Mouse (Mus musculus): ENCODE data around the gene Cntnap3. TPM values are rescaled to one million over a fixed set of nuclear protein-coding genes. Genes with fewer than 3 reads are reported as not detected.
"Not testable (repeated sequence)": the region's sequence is repeated elsewhere in the genome, so short reads cannot be mapped to it uniquely, and the experiment has no call there.

The Cntnap3 gene
- 1.4 and 4.9 TPM in 2 replicates for total RNA-seq (2014; rRNA removed)
- polyA plus RNA-seq (2015; fragmentation: Nextera tagmentation; extraction: Ambion mirVana) = 0.93 and 1.2 TPM in 2 replicates

DNA sequence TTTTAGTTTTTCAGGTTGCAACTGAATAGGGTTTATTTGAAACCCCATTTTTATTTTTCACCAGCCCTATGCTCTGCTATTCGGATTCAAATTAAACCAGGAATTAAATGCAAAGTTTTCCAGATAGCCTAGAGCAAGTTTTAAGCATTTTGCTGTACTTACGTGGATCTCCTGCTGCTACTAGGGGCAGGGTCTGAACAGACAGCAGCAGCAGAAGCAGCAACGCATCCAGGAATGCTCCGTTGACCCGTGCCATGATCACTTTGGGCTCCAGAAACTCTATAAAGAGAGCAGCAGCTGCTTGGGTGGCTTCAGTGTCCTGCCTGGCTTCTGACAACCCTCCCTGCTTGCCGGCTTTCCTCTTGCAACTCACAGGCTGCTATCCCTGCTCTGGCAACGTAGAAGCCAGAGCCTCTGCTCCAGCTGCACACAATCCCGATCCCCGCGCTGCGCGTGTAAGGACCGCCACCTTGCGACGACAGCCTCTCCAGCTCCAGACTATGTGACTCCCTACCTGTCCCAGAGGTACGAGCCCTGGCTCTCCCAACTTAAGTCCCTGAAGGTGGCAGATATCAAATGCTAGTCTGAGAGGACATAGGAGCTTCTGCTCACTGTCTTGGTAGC, at the start of gene Cntnap3:
Gene Cntnap3 (minus strand): TSS at position 371 of the 624 bp plus-strand sequence.
- Histone ChIP-seq H3K4me2 (ENCODE audit: low read depth, low read length) (peak within 1 kb of the TSS; percentile 53), H3K9ac (replicated peaks; ENCODE audit: low read length) (peak within 1 kb of the TSS; percentile 43; the same call in 1 of the 2 replicates), H3K27ac (no peak within 1 kb of the TSS), H3K4me1 (ENCODE audit: insufficient read depth, low read length) (no peaks in the 10 kb centered on the region), H3K4me3 (ENCODE audit: low read length) (peak within 1 kb of the TSS; percentile 26), H3K27me3 (ENCODE audit: insufficient read depth, low read length) (no peaks in the 10 kb centered on the region), H3K36me3 (ENCODE audit: insufficient read depth, low read length) (no peaks in the 10 kb centered on the region), H3K9me3 (ENCODE audit: low read length) (no peaks in the 10 kb centered on the region)
- ATAC-seq (peak; percentile 96), DNase-seq (ENCODE audit: low spot score) (peak; percentile 80)
- WGBS = 8% methylated on average over 16 of the region's 16 CpGs
- TF ChIP-seq CTCF (IDR thresholded peaks at IDR 0.05; ENCODE audit: low read depth) = peak; percentile 84

GRCm38 (mm10) chr13:64917191-64917590, 13.4 kb upstream of the Cntnap3 start, which contains the start of gene Spata31:
Gene Spata31, plus strand, starts transcription at chr13:64917406.
- Histone ChIP-seq H3K27ac (no peak within 1 kb of the TSS), H3K36me3 (ENCODE audit: insufficient read depth, low read length) (no peaks in the 10 kb centered on the region), H3K9ac (replicated peaks; ENCODE audit: low read length) (no peak within 1 kb of the TSS), H3K27me3 (ENCODE audit: insufficient read depth, low read length) (no peaks in the 10 kb centered on the region), H3K4me3 (ENCODE audit: low read length) (no peak within 1 kb of the TSS), H3K9me3 (ENCODE audit: low read length) (no peaks in the 10 kb centered on the region), H3K4me2 (ENCODE audit: low read depth, low read length) (no peak within 1 kb of the TSS), H3K4me1 (ENCODE audit: insufficient read depth, low read length) (no peaks in the 10 kb centered on the region)
- 63% methylated on average over 1 of the region's 1 CpGs for WGBS
- no peak for TF ChIP-seq CTCF (IDR thresholded peaks at IDR 0.05; ENCODE audit: low read depth)
- ATAC-seq (no peak), DNase-seq (ENCODE audit: low spot score) (no peak)

DNA sequence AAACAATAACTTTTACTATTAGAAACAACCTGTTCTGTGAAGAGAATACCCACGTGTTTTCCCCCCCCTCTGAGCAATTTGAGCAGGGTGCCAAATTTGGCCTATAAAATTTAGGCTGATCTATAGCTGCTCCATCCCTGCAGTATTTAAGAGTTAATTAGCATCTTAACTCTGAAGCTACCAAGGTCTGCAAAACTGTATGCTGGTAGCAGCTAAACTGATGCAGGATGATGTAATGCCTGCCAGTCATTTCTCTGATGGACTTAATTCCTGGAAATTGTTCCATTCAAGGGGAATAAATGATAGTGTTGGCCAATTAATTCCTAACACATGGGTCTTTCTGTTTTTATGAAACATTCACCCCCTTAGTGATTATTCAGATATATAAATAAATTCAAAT, 623 bp downstream of the Cntnap3 start:
- H3K4me3 ChIP-seq (ENCODE audit: low read length) = no peak overlapping the region

DNA sequence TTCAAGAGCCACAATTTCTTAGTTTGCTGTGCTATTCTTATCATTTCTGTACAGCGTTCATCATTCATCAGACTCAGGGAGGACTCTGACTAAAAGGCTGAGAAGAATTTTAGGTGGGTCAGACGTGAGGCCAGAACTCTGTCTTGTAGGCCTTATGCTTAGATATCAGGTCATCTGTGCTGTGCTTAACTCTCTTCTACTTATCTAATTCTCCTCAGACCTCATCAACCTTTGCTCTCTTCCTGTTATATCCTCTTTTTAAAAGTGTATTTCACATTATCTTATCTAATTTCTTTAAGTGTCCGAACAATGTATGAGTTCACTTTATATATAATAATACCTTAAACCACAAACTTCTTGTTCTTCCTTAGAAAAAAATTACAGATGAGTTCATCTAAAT, 38.4 kb downstream of the Cntnap3 start:
- H3K9ac ChIP-seq (replicated peaks; ENCODE audit: low read length) = no peak overlapping the region
- H3K4me2 ChIP-seq (ENCODE audit: low read depth, low read length) = no peak overlapping the region
- no peak for DNase-seq (ENCODE audit: low spot score)
- 93% methylated on average over 3 of the region's 3 CpGs for WGBS
- H3K9me3 ChIP-seq (ENCODE audit: low read length) = no peaks in the 10 kb centered on the region
- no peaks in the 10 kb centered on the region for H3K4me1 ChIP-seq (ENCODE audit: insufficient read depth, low read length)
- no peak for ATAC-seq
- no peaks in the 10 kb centered on the region for H3K36me3 ChIP-seq (ENCODE audit: insufficient read depth, low read length)
- H3K27ac ChIP-seq = no peak overlapping the region
- no peaks in the 10 kb centered on the region for H3K27me3 ChIP-seq (ENCODE audit: insufficient read depth, low read length)
- no peak overlapping the region for H3K4me3 ChIP-seq (ENCODE audit: low read length)
- TF ChIP-seq CTCF (IDR thresholded peaks at IDR 0.05; ENCODE audit: low read depth) = no peak

More for the DNA sequence above, 623 bp downstream of the Cntnap3 start:
- H3K4me1 ChIP-seq (ENCODE audit: insufficient read depth, low read length) = no peaks in the 10 kb centered on the region
- no peaks in the 10 kb centered on the region for H3K9me3 ChIP-seq (ENCODE audit: low read length)
- WGBS = 50% methylated on average over 1 of the region's 1 CpGs
- H3K9ac ChIP-seq (replicated peaks; ENCODE audit: low read length) = no peak overlapping the region
- no peak for DNase-seq (ENCODE audit: low spot score)
- no peak for ATAC-seq
- H3K27ac ChIP-seq = no peak overlapping the region
- H3K36me3 ChIP-seq (ENCODE audit: insufficient read depth, low read length) = no peaks in the 10 kb centered on the region
- H3K27me3 ChIP-seq (ENCODE audit: insufficient read depth, low read length) = no peaks in the 10 kb centered on the region
- H3K4me2 ChIP-seq (ENCODE audit: low read depth, low read length) = no peak overlapping the region; the same call in 1 of the 2 replicates
- no peak for TF ChIP-seq CTCF (IDR thresholded peaks at IDR 0.05; ENCODE audit: low read depth)

- not testable (repeated sequence) for H3K4me1 ChIP-seq (ENCODE audit: insufficient read depth, low read length); H3K9me3 ChIP-seq (ENCODE audit: low read length); H3K9ac ChIP-seq (replicated peaks; ENCODE audit: low read length); H3K36me3 ChIP-seq (ENCODE audit: insufficient read depth, low read length); H3K4me3 ChIP-seq (ENCODE audit: low read length); ATAC-seq; H3K27me3 ChIP-seq (ENCODE audit: insufficient read depth, low read length); H3K4me2 ChIP-seq (ENCODE audit: low read depth, low read length); H3K27ac ChIP-seq
- DNase-seq (ENCODE audit: low spot score) = peak; percentile 5
- 50% methylated on average over 5 of the region's 5 CpGs for whole genome bisulfite sequencing
These were observed 78.9 kb downstream of the Cntnap3 start for GRCm38 (mm10) chr13:64824856-64825255.

- Histone ChIP-seq H3K36me3 (ENCODE audit: insufficient read depth, low read length) (no peaks in the 10 kb centered on the region), H3K9ac (replicated peaks; ENCODE audit: low read length) (no peak overlapping the region), H3K27ac (no peak overlapping the region), H3K4me2 (ENCODE audit: low read depth, low read length) (no peak overlapping the region), H3K9me3 (ENCODE audit: low read length) (no peaks in the 10 kb centered on the region), H3K4me1 (ENCODE audit: insufficient read depth, low read length) (no peaks in the 10 kb centered on the region), H3K4me3 (ENCODE audit: low read length) (no peak overlapping the region), H3K27me3 (ENCODE audit: insufficient read depth, low read length) (no peaks in the 10 kb centered on the region)
- no peak for ATAC-seq
- 77% methylated on average over 3 of the region's 3 CpGs for WGBS
- no peak for TF ChIP-seq CTCF (IDR thresholded peaks at IDR 0.05; ENCODE audit: low read depth)
- no peak for DNase-seq (ENCODE audit: low spot score)
These were observed 158.4 kb downstream of the Cntnap3 start for GRCm38 (mm10) chr13:64745383-64745782.

DNA sequence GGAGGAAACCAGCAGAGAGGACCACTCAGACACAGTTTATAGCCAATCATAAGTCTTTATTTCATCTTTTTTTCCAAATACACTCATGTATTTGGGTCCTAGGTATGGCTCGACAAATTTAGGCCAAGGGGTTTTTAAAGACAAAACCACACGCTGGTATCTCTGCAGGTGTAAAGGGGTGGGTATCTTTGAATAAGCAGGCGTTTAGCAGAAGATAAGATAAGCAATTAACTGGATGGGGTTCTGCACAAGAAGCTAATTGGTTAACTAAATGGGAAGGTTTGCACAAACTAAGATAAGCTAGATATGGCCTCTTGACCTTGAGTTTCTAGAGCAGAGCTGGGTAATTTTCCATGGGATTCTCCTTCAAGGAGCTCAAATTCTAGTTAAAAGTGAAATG, 171.5 kb downstream of the Cntnap3 start:
- H3K4me3 ChIP-seq (ENCODE audit: low read length) = no peak overlapping the region
- no peak overlapping the region for H3K27ac ChIP-seq
- TF ChIP-seq CTCF (IDR thresholded peaks at IDR 0.05; ENCODE audit: low read depth) = no peak
- H3K4me1 ChIP-seq (ENCODE audit: insufficient read depth, low read length) = no peaks in the 10 kb centered on the region
- H3K9ac ChIP-seq (replicated peaks; ENCODE audit: low read length) = no peak overlapping the region
- H3K9me3 ChIP-seq (ENCODE audit: low read length) = no peaks in the 10 kb centered on the region
- no peak for ATAC-seq
- H3K36me3 ChIP-seq (ENCODE audit: insufficient read depth, low read length) = no peaks in the 10 kb centered on the region
- no peak overlapping the region for H3K4me2 ChIP-seq (ENCODE audit: low read depth, low read length)
- WGBS = 83% methylated on average over 3 of the region's 3 CpGs
- DNase-seq (ENCODE audit: low spot score) = no peak
- no peaks in the 10 kb centered on the region for H3K27me3 ChIP-seq (ENCODE audit: insufficient read depth, low read length)
